Mouse (Mus musculus) megakaryocyte, embryonic 14.5 days (primary cell): ENCODE data around the gene Hist2h2be.
"Not testable (repeated sequence)": the region's sequence is repeated elsewhere in the genome, so short reads cannot be mapped to it uniquely, and the experiment has no call there.

Source experiments
- FLI1 ChIP-seq: IDR thresholded peaks from 2 replicates; pipeline ENCODE4 v1.6.1; 2012; ENCODE audit warnings: low read length, inconsistent platforms, mixed read lengths
- GATA1 ChIP-seq: IDR thresholded peaks from 3 replicates; pipeline ENCODE4 v1.6.1; 2012; ENCODE audit warnings: mixed read lengths, low read length, inconsistent platforms, borderline replicate concordance

- TF ChIP-seq GATA1, FLI1: not testable (repeated sequence)
These were observed 18.3 kb downstream of the Hist2h2be start, which contains the start of gene Hist2h3c2 for GRCm38 (mm10) chr3:96238954-96239793.
